Mouse (Mus musculus) liver, embryonic 14 days (tissue): ENCODE data around the gene Glipr1l2. TPM values are rescaled to one million over a fixed set of nuclear protein-coding genes. Genes with fewer than 3 reads are reported as not detected.

Experiments used
- polyA plus RNA-seq: library from polyadenylated mRNA; depleted of rRNA; stranded (reverse); fragments of >200 nt; gene quantifications from 2 replicates; pipeline ENCODE4 v1.2.3, GENCODE M21; 2012; rRNA removed

Glipr1l2 gene
- polyA plus RNA-seq, result not detected in 2 replicates

DNA sequence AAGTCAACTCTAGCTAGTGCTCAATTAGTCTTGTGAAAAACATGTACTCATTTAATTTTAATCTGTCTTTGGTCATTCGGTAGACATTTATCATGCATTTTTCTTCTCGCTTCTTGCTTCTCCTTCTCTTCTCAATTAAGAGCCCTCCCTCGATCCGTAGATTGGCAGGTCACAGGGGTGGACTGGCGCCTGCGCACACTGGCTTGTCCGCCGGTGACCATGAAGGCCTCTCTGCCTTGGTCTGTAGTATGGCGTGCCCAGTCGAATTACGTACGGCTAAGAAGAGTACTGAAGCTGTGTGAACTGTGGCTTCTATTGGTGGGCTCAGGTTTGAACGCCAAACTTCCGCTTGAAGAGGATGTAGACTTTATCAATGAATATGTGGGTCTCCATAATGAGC is at the start of gene Glipr1l2:
Glipr1l2 (plus strand) TSS at position 198 of the 400 bp plus-strand sequence.

DNA sequence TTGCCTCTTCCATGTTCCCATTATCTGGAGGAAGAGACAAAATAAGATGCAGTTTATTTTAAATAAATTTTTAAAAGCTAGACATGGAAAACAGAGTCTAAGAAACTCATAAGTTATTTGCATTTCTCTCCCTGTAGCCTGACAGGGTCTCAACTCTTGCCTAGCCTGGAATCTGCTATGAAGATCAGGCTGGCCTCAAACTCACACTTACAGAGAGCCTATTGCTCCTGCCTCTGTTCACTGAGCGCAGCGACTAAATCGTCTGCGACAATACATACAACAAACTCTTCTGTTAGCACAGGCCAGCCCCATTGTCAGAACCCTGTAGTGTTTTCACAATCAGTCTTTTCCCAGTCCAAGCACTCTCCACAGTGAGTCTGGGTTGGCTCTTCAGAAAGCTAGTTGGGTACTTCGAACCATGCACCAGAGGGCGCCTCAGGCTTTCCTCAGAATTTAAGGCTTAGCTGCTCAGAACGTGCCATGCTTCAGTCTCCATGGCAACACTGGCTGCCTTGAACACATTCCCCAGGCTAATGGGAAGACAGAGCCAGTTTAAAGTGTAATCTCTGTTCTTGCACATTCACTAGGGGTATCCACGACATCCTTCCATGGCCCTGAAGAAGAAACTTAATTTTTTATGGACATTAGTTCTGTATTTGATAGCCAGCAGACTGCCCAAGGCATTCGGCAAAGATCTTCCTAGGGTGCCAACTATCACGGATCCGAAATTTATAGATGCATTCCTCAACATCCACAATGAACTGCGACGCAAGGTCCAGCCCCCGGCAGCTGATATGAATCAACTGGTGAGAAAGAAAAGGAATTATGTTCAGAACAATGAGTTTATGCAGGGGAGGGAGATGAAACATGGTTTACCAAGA is 23.2 kb upstream of the Glipr1l2 start, which contains the start of gene Glipr1l1:
Glipr1l1 (plus strand) TSS at position 488 of the 881 bp plus-strand sequence.

Other genes with a start within 250 kb of the Glipr1l2 start
- gene Krr1, start 110.7 kb upstream of the Glipr1l2 start, polyA plus RNA-seq, result 11.2 and 12.9 TPM in 2 replicates
- 7.0 and 10.3 TPM in 2 replicates for gene Glipr1, start 80.7 kb upstream of the Glipr1l2 start, polyA plus RNA-seq
- gene Glipr1l1, start 23.2 kb upstream of the Glipr1l2 start, polyA plus RNA-seq, result not detected in 2 replicates
- not detected in 2 replicates for gene Glipr1l3, start 77.0 kb downstream of the Glipr1l2 start, polyA plus RNA-seq
- 0.01 TPM in 2 replicates for gene Caps2, start 80.3 kb downstream of the Glipr1l2 start, polyA plus RNA-seq
- 0.01 TPM in 2 replicates for gene Kcnc2, start 187.8 kb downstream of the Glipr1l2 start, polyA plus RNA-seq